Mouse (Mus musculus) naive thymus-derived CD4-positive, alpha-beta T cell, adult 5 months (primary cell): ENCODE measurements around the gene Olfr1389. TPM values are rescaled to one million over a fixed set of nuclear protein-coding genes. Genes with fewer than 3 reads are reported as not detected.

ENCODE experiments used
- polyA plus RNA-seq: library from polyadenylated mRNA; unstranded; fragments of 100-300 nt; shearing (Covaris generic); gene quantifications from one replicate; pipeline ENCODE4 v1.2.1, GENCODE M21; 2017

Olfr1389 gene
- not detected for polyA plus RNA-seq

GRCm38 (mm10) chr11:49422767-49423166, at the start of gene Olfr1389:
Gene Olfr1389 (plus strand): TSS chr11:49423067.

GRCm38 (mm10) chr11:49436411-49436810, 13.5 kb downstream of the Olfr1389 start, which contains the start of gene Olfr1388:
Gene Olfr1388 (plus strand): TSS chr11:49436624.

DNA sequence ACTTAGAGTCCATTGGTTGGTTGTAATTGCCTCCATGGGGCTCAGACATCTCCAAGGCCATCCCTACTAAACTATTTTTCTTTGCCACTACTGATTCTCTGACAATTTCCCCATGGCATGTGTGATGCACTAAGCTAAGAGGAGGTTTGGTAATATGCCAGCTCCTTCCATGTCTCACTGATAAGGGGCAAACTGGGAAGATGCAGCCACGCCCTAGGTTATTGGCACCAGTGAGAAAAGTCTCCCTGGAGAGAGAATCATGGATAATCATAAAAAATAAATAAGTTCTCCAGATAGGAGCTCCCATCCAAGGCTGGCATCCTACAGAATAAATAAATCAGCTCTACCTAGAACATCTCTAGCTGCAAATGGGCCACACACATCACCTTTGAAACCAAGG, 32.2 kb downstream of the Olfr1389 start, which contains the start of gene Olfr1387:
Gene Olfr1387, plus strand, starts transcription at position 301 of the 400 bp plus-strand sequence.

GRCm38 (mm10) chr11:49464746-49465145, 41.9 kb downstream of the Olfr1389 start, which contains the start of gene Olfr1386:
Gene Olfr1386 (plus strand): TSS chr11:49465046.

Other genes with a start within 250 kb of the Olfr1389 start
- gene Btnl9, start 235.9 kb upstream of the Olfr1389 start, polyA plus RNA-seq = not detected
- gene Zfp62, start 219.8 kb upstream of the Olfr1389 start, polyA plus RNA-seq = 57.7 TPM
- 28.7 TPM for gene Mgat1, start 178.9 kb upstream of the Olfr1389 start, polyA plus RNA-seq
- gene Olfr1393, start 144.8 kb upstream of the Olfr1389 start, polyA plus RNA-seq = not detected
- not detected for gene Olfr1392, start 137.8 kb upstream of the Olfr1389 start, polyA plus RNA-seq
- not detected for gene Olfr10, start 118.3 kb upstream of the Olfr1389 start, polyA plus RNA-seq
- not detected for gene Olfr1391, start 100.3 kb upstream of the Olfr1389 start, polyA plus RNA-seq
- not detected for gene Olfr1390, start 87.9 kb upstream of the Olfr1389 start, polyA plus RNA-seq
- gene Olfr1388, start 13.6 kb downstream of the Olfr1389 start, polyA plus RNA-seq = 0.15 TPM
- gene Olfr1387, start 32.3 kb downstream of the Olfr1389 start, polyA plus RNA-seq = not detected
- gene Olfr1386, start 42.0 kb downstream of the Olfr1389 start, polyA plus RNA-seq = not detected
- 0.20 TPM for gene Olfr1385, start 66.0 kb downstream of the Olfr1389 start, polyA plus RNA-seq
- gene Olfr1384, start 83.7 kb downstream of the Olfr1389 start, polyA plus RNA-seq = not detected
- gene Olfr1383, start 96.6 kb downstream of the Olfr1389 start, polyA plus RNA-seq = not detected
- gene Olfr1382, start 105.2 kb downstream of the Olfr1389 start, polyA plus RNA-seq = not detected
- not detected for gene Olfr1381, start 120.4 kb downstream of the Olfr1389 start, polyA plus RNA-seq
- not detected for gene Olfr1380, start 133.8 kb downstream of the Olfr1389 start, polyA plus RNA-seq
- gene Flt4, start 186.2 kb downstream of the Olfr1389 start, polyA plus RNA-seq = not detected
- 0.61 TPM for gene Scgb3a1, start 240.5 kb downstream of the Olfr1389 start, polyA plus RNA-seq